Mouse (Mus musculus) neural tube, embryonic 14.5 days (tissue): ENCODE measurements at regions not wholly inside any gene's neighbourhood (a gene's known extent, or its start where the extent isn't known, plus 50 kb on each side); places are given as distances from the start of the nearest gene placed in this dataset.

Experiments
- ATAC-seq: fragments of 200-750 bp; cut with Nextera tagmentation; 2 replicates; pipeline ENCODE4 v1.8.0; 2017; ENCODE audit warnings: low read depth, mild to moderate bottlenecking, moderate TSS enrichment, moderate library complexity
- H3K27ac ChIP-seq: fragments of 300-500 bp; sonication (generic); 2 replicates; pipeline ENCODE4 v1.5.1; 2014; ENCODE audit warnings: low read depth, mild to moderate bottlenecking, control low read depth, low read length, moderate library complexity, mixed read lengths
- H3K27me3 ChIP-seq: fragments of 300-500 bp; sonication (generic); 2 replicates; pipeline ENCODE4 v1.6.1; 2014; ENCODE audit warnings: low read length; ENCODE audit not compliant: control insufficient read depth, insufficient read depth
- H3K36me3 ChIP-seq: fragments of 300-500 bp; sonication (generic); 2 replicates; pipeline ENCODE4 v1.6.1; 2014; ENCODE audit warnings: low read length, mixed read lengths; ENCODE audit not compliant: control insufficient read depth, insufficient read depth
- H3K4me1 ChIP-seq: fragments of 300-500 bp; sonication (generic); 2 replicates; pipeline ENCODE4 v1.6.1; 2014; ENCODE audit warnings: low read length; ENCODE audit not compliant: control insufficient read depth, insufficient read depth
- H3K4me2 ChIP-seq: fragments of 300-500 bp; sonication (generic); 2 replicates; pipeline ENCODE4 v1.6.1; 2014; ENCODE audit warnings: mild to moderate bottlenecking, low read depth, low read length, control low read depth
- H3K4me3 ChIP-seq: fragments of 300-500 bp; sonication (generic); 2 replicates; pipeline ENCODE4 v1.5.1; 2014; ENCODE audit warnings: low read depth, low read length, control low read depth, mixed read lengths
- H3K9ac ChIP-seq: fragments of 300-500 bp; sonication (generic); replicated peaks from 2 replicates; pipeline ENCODE4 v1.6.1; 2014; ENCODE audit warnings: low read depth, mild to moderate bottlenecking, control low read depth, low read length, mixed read lengths
- H3K9me3 ChIP-seq: fragments of 300-500 bp; sonication (generic); 2 replicates; pipeline ENCODE4 v1.6.1; 2016; ENCODE audit warnings: low read length; ENCODE audit not compliant: control insufficient read depth
- WGBS: fragments of 180-500 bp; shearing (Covaris S2); extraction: QIAGEN DNeasy Blood & Tissue Kit; methylation state at CpG from one replicate; pipeline ENCODE4 v1.1.7; 2014; 5-methylcytosine and 5-hydroxymethylcytosine counted together

DNA sequence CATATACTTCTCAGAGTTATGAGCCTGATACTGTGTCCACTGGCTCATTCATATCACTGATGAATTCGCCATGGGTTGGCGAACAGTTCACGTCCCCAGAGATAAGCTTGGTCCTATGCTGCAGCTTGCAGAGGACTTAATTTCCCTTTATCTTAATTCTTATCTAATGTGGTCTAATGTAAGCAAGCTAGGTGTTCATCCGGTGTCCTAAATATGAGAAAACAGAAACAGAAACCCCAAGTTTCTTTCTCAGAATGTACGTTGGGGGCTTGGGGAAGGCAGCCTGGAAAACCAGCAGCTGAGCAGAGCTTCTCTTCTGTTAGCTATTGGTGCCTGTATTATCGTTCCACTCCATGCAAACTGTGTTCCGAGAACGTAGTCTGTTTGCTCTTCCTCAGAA lies 170.1 kb downstream of the 1700064H15Rik start:
- no peaks in the 10 kb centered on the region for H3K4me1 ChIP-seq
- WGBS = 92% methylated on average over 8 of the region's 8 CpGs
- ATAC-seq = no peak

GRCm38 (mm10) chr3:19457431-19457830 lies 171.0 kb downstream of the 1700064H15Rik start:
- ATAC-seq = no peak
- Histone ChIP-seq H3K36me3 (no peaks in the 10 kb centered on the region), H3K4me3 (no peak overlapping the region), H3K9ac (no peak overlapping the region), H3K9me3 (no peaks in the 10 kb centered on the region), H3K4me2 (no peak overlapping the region), H3K27me3 (no peaks in the 10 kb centered on the region), H3K27ac (no peak overlapping the region), H3K4me1 (no peaks in the 10 kb centered on the region)
- WGBS = 92% methylated on average over 2 of the region's 2 CpGs

More for the DNA sequence above, 170.1 kb downstream of the 1700064H15Rik start:
- no peaks in the 10 kb centered on the region for H3K9me3 ChIP-seq
- no peak overlapping the region for H3K4me2 ChIP-seq
- H3K27me3 ChIP-seq = no peaks in the 10 kb centered on the region
- no peak overlapping the region for H3K9ac ChIP-seq
- H3K4me3 ChIP-seq = no peak overlapping the region
- H3K36me3 ChIP-seq = no peaks in the 10 kb centered on the region
- no peak overlapping the region for H3K27ac ChIP-seq

- no peak for ATAC-seq
- no peaks in the 10 kb centered on the region for H3K27me3 ChIP-seq
- WGBS = 89% methylated on average over 4 of the region's 4 CpGs
- no peaks in the 10 kb centered on the region for H3K36me3 ChIP-seq
- H3K9me3 ChIP-seq = no peaks in the 10 kb centered on the region
- no peak overlapping the region for H3K4me2 ChIP-seq
- H3K4me1 ChIP-seq = no peaks in the 10 kb centered on the region
- H3K27ac ChIP-seq = no peak overlapping the region
- H3K4me3 ChIP-seq = no peak overlapping the region
- H3K9ac ChIP-seq = no peak overlapping the region
These were observed 172.5 kb downstream of the 1700064H15Rik start for GRCm38 (mm10) chr3:19455838-19456448.

GRCm38 (mm10) chr3:19451022-19451421 lies 177.5 kb downstream of the 1700064H15Rik start:
- no peaks in the 10 kb centered on the region for H3K36me3 ChIP-seq
- no peaks in the 10 kb centered on the region for H3K27me3 ChIP-seq
- no peak overlapping the region for H3K9ac ChIP-seq
- no peak overlapping the region for H3K27ac ChIP-seq
- no peaks in the 10 kb centered on the region for H3K9me3 ChIP-seq
- no peak overlapping the region for H3K4me2 ChIP-seq
- H3K4me1 ChIP-seq = no peaks in the 10 kb centered on the region
- no peak for ATAC-seq
- 53% methylated on average over 3 of the region's 3 CpGs for WGBS
- H3K4me3 ChIP-seq = no peak overlapping the region

GRCm38 (mm10) chr3:19448931-19449330 lies 179.5 kb downstream of the 1700064H15Rik start:
- ATAC-seq = no peak
- H3K4me2 ChIP-seq = no peak overlapping the region
- no peaks in the 10 kb centered on the region for H3K4me1 ChIP-seq
- no peaks in the 10 kb centered on the region for H3K36me3 ChIP-seq
- H3K9me3 ChIP-seq = no peaks in the 10 kb centered on the region
- no peak overlapping the region for H3K4me3 ChIP-seq
- no peaks in the 10 kb centered on the region for H3K27me3 ChIP-seq
- 82% methylated on average over 3 of the region's 3 CpGs for WGBS
- no peak overlapping the region for H3K9ac ChIP-seq
- no peak overlapping the region for H3K27ac ChIP-seq

GRCm38 (mm10) chr3:19448192-19448591 lies 180.3 kb downstream of the 1700064H15Rik start:
- no peak for ATAC-seq
- no peaks in the 10 kb centered on the region for H3K27me3 ChIP-seq
- no peaks in the 10 kb centered on the region for H3K4me1 ChIP-seq
- H3K9me3 ChIP-seq = no peaks in the 10 kb centered on the region
- no peak overlapping the region for H3K4me3 ChIP-seq
- H3K27ac ChIP-seq = no peak overlapping the region
- no peak overlapping the region for H3K4me2 ChIP-seq
- H3K36me3 ChIP-seq = no peaks in the 10 kb centered on the region
- H3K9ac ChIP-seq = no peak overlapping the region
- 87% methylated on average over 2 of the region's 2 CpGs for WGBS

GRCm38 (mm10) chr3:19447733-19448132 lies 180.7 kb downstream of the 1700064H15Rik start:
- Histone ChIP-seq H3K9ac (no peak overlapping the region), H3K9me3 (no peaks in the 10 kb centered on the region), H3K4me1 (no peaks in the 10 kb centered on the region), H3K4me3 (no peak overlapping the region), H3K4me2 (no peak overlapping the region), H3K27me3 (no peaks in the 10 kb centered on the region), H3K27ac (no peak overlapping the region), H3K36me3 (no peaks in the 10 kb centered on the region)
- ATAC-seq = no peak
- 55% methylated on average over 1 of the region's 1 CpGs for WGBS

DNA sequence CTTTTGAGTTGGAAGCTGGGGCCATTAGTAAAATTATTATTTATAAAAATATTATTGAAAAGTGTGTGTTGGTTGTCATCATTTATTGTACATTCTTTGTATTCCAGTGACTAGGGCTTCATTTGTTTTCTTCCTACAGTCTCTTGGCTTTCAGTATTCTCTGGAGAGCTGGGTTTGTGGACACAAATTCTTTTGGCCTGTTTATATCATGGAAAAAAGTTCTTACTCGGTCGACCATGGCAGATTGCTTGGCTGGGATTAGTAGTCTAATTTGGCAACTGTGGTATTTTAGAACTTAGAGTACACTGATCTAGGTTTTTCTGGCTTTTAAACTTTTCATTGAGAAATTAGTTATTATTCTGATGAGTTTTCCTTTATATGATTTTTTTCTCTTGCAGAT lies 183.6 kb downstream of the 1700064H15Rik start:
- H3K27ac ChIP-seq = no peak overlapping the region
- H3K36me3 ChIP-seq = no peaks in the 10 kb centered on the region
- H3K9ac ChIP-seq = no peak overlapping the region
- H3K27me3 ChIP-seq = no peaks in the 10 kb centered on the region
- no peaks in the 10 kb centered on the region for H3K9me3 ChIP-seq
- ATAC-seq = no peak
- H3K4me2 ChIP-seq = no peak overlapping the region
- H3K4me3 ChIP-seq = no peak overlapping the region
- WGBS = 72% methylated on average over 2 of the region's 2 CpGs
- no peaks in the 10 kb centered on the region for H3K4me1 ChIP-seq

GRCm38 (mm10) chr3:19441827-19442226 lies 186.7 kb downstream of the 1700064H15Rik start:
- Histone ChIP-seq H3K27me3 (no peaks in the 10 kb centered on the region), H3K27ac (no peak overlapping the region), H3K9ac (no peak overlapping the region), H3K9me3 (no peaks in the 10 kb centered on the region), H3K4me1 (no peaks in the 10 kb centered on the region), H3K36me3 (no peaks in the 10 kb centered on the region), H3K4me2 (no peak overlapping the region), H3K4me3 (no peak overlapping the region)
- no peak for ATAC-seq
- 67% methylated on average over 1 of the region's 1 CpGs for WGBS
